Mouse (Mus musculus): Measurements from ENCODE around the gene Meis1. TPM values are rescaled to one million over a fixed set of nuclear protein-coding genes. Genes with fewer than 3 reads are reported as not detected.

Meis1 gene
- polyA plus RNA-seq, 2 experiments: 5.6 to 6.2 TPM

GRCm38 (mm10) chr11:18934921-18935320 is 83.9 kb downstream of the Meis1 start:
- Histone ChIP-seq H3K27ac (no peak overlapping the region), H3K4me3 (ENCODE audit: insufficient read depth in 1 of 2, low read depth in 2 of 2, low read length in 2 of 2) (no peak overlapping the region), H3K27me3 (ENCODE audit: control insufficient read depth, insufficient read depth, low read length) (no peaks in the 10 kb centered on the region), H3K9me3 (ENCODE audit: control insufficient read depth, low read length) (no peaks in the 10 kb centered on the region), H3K4me1 (replicated peaks; ENCODE audit: control insufficient read depth in 2 of 2, insufficient read depth in 2 of 2, low read length in 1 of 2) (peaks cover 0 to 1% of the 10 kb centered on the region in 2 experiments; a peak in 1 of 4 replicates), H3K9ac (replicated peaks) (no peak overlapping the region), H3K36me3 (replicated peaks; ENCODE audit: control insufficient read depth, insufficient read depth, low read depth) (no peaks in the 10 kb centered on the region), H3K4me2 (ENCODE audit: low read depth) (no peak overlapping the region)
- no peak for DNase-seq (ENCODE audit: low read depth in 3 of 3, low spot score in 3 of 3)
- 63% methylated on average over 6 of the region's 6 CpGs for WGBS (ENCODE audit: insufficient replicate concordance)
- TF ChIP-seq CTCF (IDR thresholded peaks at IDR 0.05; ENCODE audit: low read depth) (no peak), EP300 (IDR thresholded peaks at IDR 0.05; ENCODE audit: low read depth) (no peak)
- ATAC-seq (ENCODE audit: insufficient read depth): no peak

- WGBS (ENCODE audit: insufficient replicate concordance): 63% methylated on average over 15 of the region's 15 CpGs
- DNase-seq (ENCODE audit: low read depth in 3 of 3, low spot score in 3 of 3) (no peak), ATAC-seq (ENCODE audit: insufficient read depth) (no peak)
- H3K4me2 ChIP-seq (ENCODE audit: low read depth): no peak overlapping the region
- H3K27me3 ChIP-seq (ENCODE audit: control insufficient read depth, insufficient read depth, low read length): no peaks in the 10 kb centered on the region
- H3K9ac ChIP-seq (replicated peaks): no peak overlapping the region
- H3K9me3 ChIP-seq (ENCODE audit: control insufficient read depth, low read length): no peaks in the 10 kb centered on the region
- no peaks in the 10 kb centered on the region for H3K36me3 ChIP-seq (replicated peaks; ENCODE audit: control insufficient read depth, insufficient read depth, low read depth)
- 0 out of 4 replicates have a peak, but pooled peaks cover 0 to 2% of the 10 kb centered on the region in 2 experiments for H3K4me1 ChIP-seq (replicated peaks; ENCODE audit: control insufficient read depth in 2 of 2, insufficient read depth in 2 of 2, low read length in 1 of 2)
- no peak overlapping the region for H3K4me3 ChIP-seq (ENCODE audit: insufficient read depth in 1 of 2, low read depth in 2 of 2, low read length in 2 of 2)
- no peak overlapping the region for H3K27ac ChIP-seq
- TF ChIP-seq CTCF (IDR thresholded peaks at IDR 0.05; ENCODE audit: low read depth): no peak
- TF ChIP-seq EP300 (IDR thresholded peaks at IDR 0.05; ENCODE audit: low read depth): no peak
These were observed 87.5 kb downstream of the Meis1 start for GRCm38 (mm10) chr11:18931001-18931874.

GRCm38 (mm10) chr11:18929779-18930728 is 88.7 kb downstream of the Meis1 start:
- Histone ChIP-seq H3K9me3 (ENCODE audit: control insufficient read depth, low read length) (no peaks in the 10 kb centered on the region), H3K27me3 (ENCODE audit: control insufficient read depth, insufficient read depth, low read length) (no peaks in the 10 kb centered on the region), H3K36me3 (replicated peaks; ENCODE audit: control insufficient read depth, insufficient read depth, low read depth) (no peaks in the 10 kb centered on the region), H3K4me1 (replicated peaks; ENCODE audit: control insufficient read depth in 2 of 2, insufficient read depth in 2 of 2, low read length in 1 of 2) (0 out of 4 replicates have a peak, but pooled peaks cover 0 to 3% of the 10 kb centered on the region in 2 experiments), H3K9ac (replicated peaks) (no peak overlapping the region), H3K4me2 (ENCODE audit: low read depth) (no peak overlapping the region), H3K27ac (no peak overlapping the region), H3K4me3 (ENCODE audit: insufficient read depth in 1 of 2, low read depth in 2 of 2, low read length in 2 of 2) (no peak overlapping the region)
- ATAC-seq (ENCODE audit: insufficient read depth) (no peak), DNase-seq (ENCODE audit: low read depth in 3 of 3, low spot score in 3 of 3) (no peak)
- TF ChIP-seq EP300 (IDR thresholded peaks at IDR 0.05; ENCODE audit: low read depth) (no peak), CTCF (IDR thresholded peaks at IDR 0.05; ENCODE audit: low read depth) (no peak)
- WGBS (ENCODE audit: insufficient replicate concordance): 76% methylated on average over 17 of the region's 17 CpGs

- Histone ChIP-seq H3K27ac (no peak overlapping the region), H3K4me2 (ENCODE audit: low read depth) (no peak overlapping the region), H3K4me1 (replicated peaks; ENCODE audit: control insufficient read depth in 2 of 2, insufficient read depth in 2 of 2, low read length in 1 of 2) (peaks cover 0 to 14% of the 10 kb centered on the region in 2 experiments; a peak in 2 of 4 replicates), H3K9ac (replicated peaks) (no peak overlapping the region), H3K9me3 (ENCODE audit: control insufficient read depth, low read length) (no peaks in the 10 kb centered on the region), H3K27me3 (ENCODE audit: control insufficient read depth, insufficient read depth, low read length) (no peaks in the 10 kb centered on the region), H3K36me3 (replicated peaks; ENCODE audit: control insufficient read depth, insufficient read depth, low read depth) (no peaks in the 10 kb centered on the region), H3K4me3 (ENCODE audit: insufficient read depth in 1 of 2, low read depth in 2 of 2, low read length in 2 of 2) (no peak overlapping the region)
- TF ChIP-seq EP300 (IDR thresholded peaks at IDR 0.05; ENCODE audit: low read depth): no peak
- no peak for TF ChIP-seq CTCF (IDR thresholded peaks at IDR 0.05; ENCODE audit: low read depth)
- ATAC-seq (ENCODE audit: insufficient read depth) (no peak), DNase-seq (ENCODE audit: low read depth in 3 of 3, low spot score in 3 of 3) (peak in 1 of 3 experiments; percentile 10)
- WGBS (ENCODE audit: insufficient replicate concordance): 10% methylated on average over 1 of the region's 1 CpGs
These were observed 91.4 kb downstream of the Meis1 start for GRCm38 (mm10) chr11:18927351-18927750.
